ENCODE assay signal across 15 mouse cellular contexts in the genomic region with DNA sequence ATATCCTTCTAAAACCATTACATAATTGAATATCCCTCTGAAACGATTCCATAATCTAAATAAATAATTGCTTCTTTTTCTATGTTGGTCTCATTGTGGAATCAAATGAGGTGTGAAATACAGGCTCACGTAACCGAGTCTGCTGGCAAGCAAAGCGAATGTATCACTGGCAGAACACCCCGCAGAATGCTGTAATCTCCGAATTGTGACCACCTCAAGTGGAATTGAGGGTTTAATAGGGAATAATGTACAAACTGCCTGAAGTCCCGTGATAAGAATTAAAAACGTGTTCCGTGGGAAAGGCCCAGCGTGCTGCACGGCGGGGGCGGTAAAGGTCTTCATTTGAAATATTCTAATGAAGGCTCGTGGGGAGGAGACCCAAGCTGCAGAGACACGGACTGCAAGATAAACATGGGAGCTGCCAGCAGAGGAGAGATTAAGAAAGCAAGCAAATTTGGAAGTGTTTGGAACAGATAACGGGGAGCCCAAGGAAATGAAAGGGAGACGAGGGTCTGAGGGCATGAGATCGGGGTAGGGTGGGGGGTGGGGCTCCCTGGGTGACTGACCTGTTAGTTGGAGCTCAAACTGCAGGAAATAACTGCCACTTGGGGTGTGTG.
DNase-seq lines count a peak whose midpoint lies in the region; ATAC-seq lines count a peak whose summit lies in the region.
"Had no signal": no experiment of that assay in that cellular context is flagged by ENCODE, and none has a peak within 500 bp of the region (broad histone marks: within the 10 kb centered on the region; RNA-seq: fewer than 3 reads in every experiment).

No protein-coding gene starts in this region.

- H3K4me1 ChIP-seq in hindbrain, embryonic 14.5 days (replicated peaks; ENCODE audit: control insufficient read depth, insufficient read depth, low read length), result 0 out of 2 replicates have a peak, but pooled peaks cover 6% of the 10 kb centered on the region
- H3K4me1 ChIP-seq in hindbrain, embryonic 12.5 days, result no peaks in the 10 kb centered on the region
- no peaks in the 10 kb centered on the region for H3K4me1 ChIP-seq in liver, embryonic 12.5 days
- H3K4me1 ChIP-seq: intestine, embryonic 15.5 days; megakaryocyte, embryonic 14.5 days; neural tube, embryonic 12.5 days had no signal

- H3K27ac ChIP-seq in hindbrain, embryonic 14.5 days, result peak overlapping the region; percentile 44
- no peak overlapping the region; the same call in 1 of the 2 replicates for H3K27ac ChIP-seq in hindbrain, embryonic 12.5 days
- H3K27ac ChIP-seq in liver, embryonic 12.5 days, result no peak overlapping the region
- H3K27ac ChIP-seq: intestine, embryonic 15.5 days; neural tube, embryonic 12.5 days had no signal

- no peak overlapping the region for H3K9ac ChIP-seq in hindbrain, embryonic 14.5 days
- no peak overlapping the region for H3K9ac ChIP-seq in hindbrain, embryonic 12.5 days
- no peak overlapping the region for H3K9ac ChIP-seq in liver, embryonic 12.5 days
- H3K9ac ChIP-seq: intestine, embryonic 15.5 days; neural tube, embryonic 12.5 days had no signal

- no peak overlapping the region for H3K4me3 ChIP-seq in hindbrain, embryonic 14.5 days (replicated peaks; ENCODE audit: low read length)
- H3K4me3 ChIP-seq in hindbrain, embryonic 12.5 days, result no peak overlapping the region
- H3K4me3 ChIP-seq in liver, embryonic 12.5 days, result no peak overlapping the region
- H3K4me3 ChIP-seq: intestine, embryonic 15.5 days; megakaryocyte, embryonic 14.5 days; neural tube, embryonic 12.5 days had no signal

- ATAC-seq in hindbrain, embryonic 14.5 days (ENCODE audit: low FRiP score), result no peak
- no peak for ATAC-seq in hindbrain, embryonic 12.5 days (ENCODE audit: low FRiP score)
- peak; percentile 58 for ATAC-seq in liver, embryonic 12.5 days
- ATAC-seq: intestine, embryonic 15.5 days had no signal

- no peaks in the 10 kb centered on the region for H3K27me3 ChIP-seq in hindbrain, embryonic 14.5 days (ENCODE audit: control insufficient read depth, insufficient read depth, low read length)
- H3K27me3 ChIP-seq in hindbrain, embryonic 12.5 days, result no peaks in the 10 kb centered on the region
- no peaks in the 10 kb centered on the region for H3K27me3 ChIP-seq in liver, embryonic 12.5 days (replicated peaks)
- H3K27me3 ChIP-seq: intestine, embryonic 15.5 days; megakaryocyte, embryonic 14.5 days; neural tube, embryonic 12.5 days had no signal

- no peaks in the 10 kb centered on the region for H3K36me3 ChIP-seq in hindbrain, embryonic 14.5 days (replicated peaks; ENCODE audit: control insufficient read depth, insufficient read depth)
- H3K36me3 ChIP-seq in hindbrain, embryonic 12.5 days, result no peaks in the 10 kb centered on the region
- H3K36me3 ChIP-seq in liver, embryonic 12.5 days, result no peaks in the 10 kb centered on the region
- H3K36me3 ChIP-seq: intestine, embryonic 15.5 days; neural tube, embryonic 12.5 days had no signal

- no peaks in the 10 kb centered on the region for H3K9me3 ChIP-seq in hindbrain, embryonic 14.5 days (ENCODE audit: control insufficient read depth, low read length)
- no peaks in the 10 kb centered on the region for H3K9me3 ChIP-seq in hindbrain, embryonic 12.5 days (replicated peaks)
- H3K9me3 ChIP-seq in liver, embryonic 12.5 days (replicated peaks), result peaks cover 28% of the 10 kb centered on the region
- H3K9me3 ChIP-seq: intestine, embryonic 15.5 days; neural tube, embryonic 12.5 days had no signal

- peak overlapping the region; percentile 30 for H3K4me2 ChIP-seq in hindbrain, embryonic 14.5 days (replicated peaks)
- no peak overlapping the region for H3K4me2 ChIP-seq in hindbrain, embryonic 12.5 days (replicated peaks)
- H3K4me2 ChIP-seq in liver, embryonic 12.5 days, result 0 out of 2 replicates have a peak overlapping the region, but pooled peaks have one; percentile 1
- H3K4me2 ChIP-seq: intestine, embryonic 15.5 days; neural tube, embryonic 12.5 days had no signal

- WGBS in hindbrain, embryonic 14.5 days, result 50% methylated on average over 18 of the region's 18 CpGs
- 59% methylated on average over 18 of the region's 18 CpGs for WGBS in hindbrain, embryonic 12.5 days
- WGBS in liver, embryonic 12.5 days (ENCODE audit: insufficient replicate concordance), result 47% methylated on average over 18 of the region's 18 CpGs

- DNase-seq in hindbrain, embryonic 14.5 days (ENCODE audit: low spot score), result peak; percentile 50
- peak; percentile 12 for DNase-seq in Muller cell, postnatal 12 days (ENCODE audit: inconsistent ontology term)
- DNase-seq in brain, adult 2 months (ENCODE audit: low read depth, low spot score), result peak; percentile 66
- no peak for DNase-seq in lung, postnatal 25 days (ENCODE audit: low spot score)
- no peak for DNase-seq in thymus, postnatal 4 days
- no peak for DNase-seq in ovary, adult 18-20 months (ENCODE audit: low spot score)
- DNase-seq: adrenal gland, postnatal 10 days; cerebellum, adult 11-12 months; kidney, postnatal 10 days; lung, adult 18-20 months had no signal

Comparison
In these comparisons a context has a peak if more than half of its experiments do, and no peak if none do; other contexts are left out.
1. DNase-seq: peak in hindbrain, embryonic 14.5 days (single experiment), Muller cell, postnatal 12 days (single experiment) and brain, adult 2 months (single experiment); none in lung, postnatal 25 days (single experiment), thymus, postnatal 4 days (single experiment) and ovary, adult 18-20 months (single experiment).